Mouse (Mus musculus) brain, adult 2 months (tissue): ENCODE results near the gene Stx5a.
A peak's percentile ranks its signal among the peaks of the same experiment; 100 is the strongest.

Experiments used
- DNase-seq: peaks from one replicate; pipeline ENCODE4 v3.0.0; 2011; ENCODE audit warnings: low read depth, low spot score

The Stx5a gene

DNA sequence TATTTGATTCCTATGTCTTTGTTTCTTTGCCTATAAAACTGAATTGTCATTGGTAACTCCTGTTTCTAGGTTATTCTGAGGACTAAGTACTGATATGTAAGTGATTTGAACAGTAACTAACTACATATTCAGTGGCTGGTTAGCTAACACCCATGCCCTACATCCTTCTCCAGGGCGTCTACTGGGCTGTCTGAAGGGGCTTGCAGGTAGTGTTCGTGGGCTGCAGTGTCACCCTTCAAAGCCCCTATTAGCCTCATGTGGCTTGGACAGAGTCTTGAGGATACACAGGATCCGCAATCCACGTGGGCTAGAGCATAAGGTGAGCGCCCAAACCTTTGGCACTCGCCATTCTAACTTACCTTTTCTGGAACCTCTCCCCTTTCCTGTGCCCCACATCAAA, 1.6 kb upstream of the Stx5a start:
- no peak for DNase-seq

GRCm38 (mm10) chr19:8740603-8741002, 610 bp upstream of the Stx5a start, which contains the start of gene 1700092M07Rik:
Gene 1700092M07Rik, plus strand, starts transcription at chr19:8740718.
- no peak for DNase-seq

DNA sequence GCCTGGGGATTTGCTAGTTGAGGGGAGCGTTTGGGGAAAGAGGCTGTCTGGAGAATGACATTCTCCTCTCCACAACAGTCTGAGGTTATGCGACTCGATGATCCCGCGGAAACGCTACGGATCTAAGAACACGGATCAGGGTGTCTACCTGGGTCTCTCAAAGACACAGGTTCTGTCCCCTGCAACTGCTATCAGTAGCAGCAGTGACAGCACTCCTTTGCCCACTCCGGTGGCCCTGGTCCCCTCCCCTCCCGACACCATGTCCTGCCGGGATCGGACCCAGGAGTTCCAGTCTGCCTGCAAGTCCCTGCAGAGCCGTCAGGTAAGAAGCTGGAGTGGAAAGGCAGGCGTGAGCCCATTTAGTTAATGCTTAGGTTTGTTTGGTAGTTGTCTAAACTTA, 963 bp downstream of the Stx5a start:
- no peak for DNase-seq

- no peak for DNase-seq
Observed at GRCm38 (mm10) chr19:8745382-8745781, 4.2 kb downstream of the Stx5a start.

DNA sequence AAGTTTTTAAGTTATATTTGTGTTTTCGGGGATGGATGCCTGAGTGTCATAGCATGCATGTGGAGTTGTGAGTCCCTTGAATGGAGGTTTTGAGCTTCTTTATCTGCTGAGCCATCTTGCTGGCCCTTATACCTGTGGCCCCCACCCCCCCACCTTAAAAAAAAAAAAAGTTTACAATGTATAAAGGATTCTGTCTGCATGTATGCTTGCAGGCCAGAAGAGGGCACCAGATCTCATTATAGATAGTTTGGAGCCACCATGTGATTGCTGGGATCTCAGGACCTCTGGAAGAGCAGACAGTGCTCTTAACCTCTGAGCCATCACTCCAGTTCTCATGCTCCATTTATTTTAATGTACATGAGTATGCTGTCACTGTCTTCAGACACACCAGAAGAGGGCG, 6.2 kb downstream of the Stx5a start:
- no peak for DNase-seq

DNA sequence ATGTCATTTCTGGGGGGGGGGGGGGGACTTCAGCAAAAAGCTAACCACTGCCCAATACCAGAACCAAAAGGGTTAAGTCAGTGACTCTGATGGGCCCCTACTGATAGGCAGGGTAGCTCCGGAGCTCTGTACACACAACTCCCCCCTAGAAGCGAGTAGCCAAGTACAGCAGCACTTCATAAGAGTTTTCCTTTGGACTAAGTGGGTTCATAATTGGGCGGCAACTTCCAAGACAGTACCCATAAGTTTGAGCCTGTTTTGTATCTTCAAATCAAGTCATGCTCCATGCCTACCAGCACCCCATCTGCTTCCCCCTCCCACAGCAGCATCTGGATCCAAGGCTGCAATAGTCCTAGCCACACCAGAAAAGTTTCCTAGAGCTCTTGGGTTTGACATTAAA, 14.4 kb downstream of the Stx5a start:
- DNase-seq = no peak

DNA sequence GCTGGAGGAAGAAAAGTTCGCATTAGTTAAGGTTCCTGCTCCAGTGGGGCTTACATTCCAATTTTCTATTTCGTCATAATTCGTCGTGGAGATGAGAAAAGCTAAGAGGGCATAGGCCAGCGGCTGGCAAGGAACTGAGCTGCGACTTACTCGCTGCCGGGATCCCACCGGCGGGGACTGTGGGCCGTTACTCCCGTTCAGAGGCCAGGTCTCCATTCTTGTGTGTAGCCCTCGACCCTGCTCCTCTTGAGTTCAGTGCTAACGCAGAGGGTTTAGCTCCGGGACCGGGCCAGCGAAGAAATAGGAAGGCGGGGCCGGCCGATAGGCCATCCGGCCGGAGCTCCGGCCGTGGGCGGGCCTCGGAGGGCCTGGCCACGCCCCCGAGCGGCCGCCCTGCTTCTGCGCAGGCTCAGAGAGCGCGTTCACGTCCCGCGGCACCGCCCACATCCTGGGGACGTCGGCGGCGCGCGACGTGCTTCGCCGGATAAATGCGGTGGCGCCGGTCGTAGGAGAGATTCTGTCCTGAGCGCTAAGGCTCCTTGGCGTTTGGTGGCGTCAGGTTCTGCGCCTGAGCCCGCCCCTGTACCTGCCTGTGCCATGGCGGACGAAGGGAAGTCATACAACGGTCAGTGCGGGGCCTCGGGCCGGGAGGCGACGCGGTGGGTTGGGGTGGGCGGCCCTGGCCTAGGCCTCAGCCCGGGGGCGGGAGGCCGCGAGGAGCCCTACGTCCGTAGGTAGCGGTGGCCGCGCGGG, 15.6 kb downstream of the Stx5a start, which contains the start of gene Nxf1:
Nxf1 (plus strand) TSS at position 439 of the 753 bp plus-strand sequence.
- peak; percentile 97 for DNase-seq

DNA sequence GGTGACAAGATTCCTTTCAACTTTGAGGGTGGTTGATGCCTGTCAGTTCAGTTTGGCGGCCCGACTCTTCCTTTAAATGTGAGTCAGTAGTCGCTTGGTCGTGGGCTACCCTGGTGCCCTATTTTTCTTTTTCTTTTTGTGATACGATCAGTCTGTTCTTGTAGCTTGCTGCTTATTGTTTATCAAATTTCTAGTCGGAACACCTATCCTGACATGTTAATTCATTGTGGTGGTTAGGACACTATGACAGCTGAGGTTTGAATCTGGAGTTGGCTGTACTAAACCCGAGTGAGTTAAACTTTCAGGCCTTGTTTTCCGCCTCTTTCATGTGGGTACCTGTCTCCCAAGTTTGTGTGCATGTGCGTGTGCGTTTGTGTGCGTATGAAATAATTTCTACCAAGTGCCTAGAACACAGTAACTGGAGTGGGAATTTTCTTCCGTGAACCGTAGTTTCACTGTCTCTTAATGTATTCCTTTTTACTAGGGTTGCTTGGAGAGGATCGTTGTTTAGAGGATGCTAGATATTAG, 16.3 kb downstream of the Stx5a start:
- DNase-seq = no peak

- DNase-seq = no peak
Observed at GRCm38 (mm10) chr19:8758899-8759298, 17.7 kb downstream of the Stx5a start.

DNA sequence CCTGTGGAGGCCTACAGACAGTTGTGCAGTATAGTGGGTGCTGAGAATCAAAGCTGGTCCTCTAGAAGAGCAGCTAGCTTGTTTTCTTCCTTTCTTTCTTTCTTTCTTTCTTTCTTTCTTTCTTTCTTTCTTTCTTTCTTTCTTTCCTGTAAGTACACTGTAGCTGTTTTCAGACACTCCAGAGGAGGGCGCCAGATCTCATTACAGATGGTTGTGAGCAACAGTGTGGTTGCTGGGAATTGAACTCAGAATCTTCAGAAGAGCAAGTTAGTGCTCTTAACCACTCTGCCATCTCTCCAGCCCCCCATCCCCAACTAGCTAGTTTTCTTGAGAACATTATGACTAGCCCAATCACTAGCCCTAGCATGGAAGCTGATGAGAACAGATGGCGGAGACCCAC, 19.5 kb downstream of the Stx5a start:
- no peak for DNase-seq

GRCm38 (mm10) chr19:8763276-8763675, 22.1 kb downstream of the Stx5a start:
- DNase-seq = no peak

- no peak for DNase-seq
Observed at GRCm38 (mm10) chr19:8765562-8765961, 24.3 kb downstream of the Stx5a start.

GRCm38 (mm10) chr19:8770567-8771270, 29.5 kb downstream of the Stx5a start, which contains the start of gene Tmem223:
Gene Tmem223, plus strand, starts transcription at chr19:8770996.
- peak; percentile 90 for DNase-seq

- no peak for DNase-seq
Observed at GRCm38 (mm10) chr19:8772996-8773395, 31.8 kb downstream of the Stx5a start.

- DNase-seq = no peak
Observed at GRCm38 (mm10) chr19:8773409-8773808, 32.2 kb downstream of the Stx5a start.

GRCm38 (mm10) chr19:8774086-8774835, 33.0 kb downstream of the Stx5a start, which contains the start of gene Tmem179b:
Gene Tmem179b, minus strand, starts transcription at chr19:8774467.
- peak; percentile 97 for DNase-seq

GRCm38 (mm10) chr19:8774951-8775421, 33.8 kb downstream of the Stx5a start:
- DNase-seq = peak; percentile 24

DNA sequence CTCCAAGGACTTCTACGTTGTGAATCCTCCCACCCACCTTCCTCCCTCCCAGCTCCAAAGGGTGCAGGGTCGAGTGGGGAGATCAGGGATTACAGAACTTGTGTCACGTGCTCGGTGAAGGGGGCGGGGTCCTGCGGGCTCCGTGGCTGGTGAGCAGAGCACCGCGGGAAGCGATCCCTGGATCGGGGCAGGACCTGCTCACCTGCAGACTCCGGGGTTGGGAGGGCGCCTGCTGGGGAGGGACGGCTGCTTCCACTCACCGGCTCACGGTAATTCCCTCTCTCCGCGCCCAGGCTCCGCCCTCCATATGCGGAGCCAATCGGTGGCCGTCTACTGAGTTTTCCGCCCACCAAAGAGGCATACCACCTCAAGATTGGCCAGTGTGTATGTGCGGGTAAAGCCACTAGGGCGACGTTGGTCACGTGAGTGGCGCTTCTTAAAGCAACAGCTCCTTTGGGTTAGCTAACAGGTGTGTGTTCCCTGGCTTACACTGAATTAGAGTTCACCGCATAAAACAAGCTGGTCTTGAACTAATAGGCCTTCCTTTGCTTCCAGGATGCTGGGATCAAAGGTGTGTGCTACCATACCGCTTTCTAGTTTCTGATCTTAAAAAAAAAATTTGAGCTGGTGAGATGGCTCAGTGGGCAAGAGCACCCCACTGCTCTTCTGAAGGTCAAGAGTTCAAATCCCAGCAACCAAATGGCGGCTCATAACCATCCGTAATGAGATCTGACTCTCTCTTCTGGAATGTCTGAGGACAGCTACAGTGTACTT, 45.0 kb downstream of the Stx5a start, which contains the start of gene Taf6l:
Taf6l (minus strand) TSS at position 410 of the 774 bp plus-strand sequence.
- peak; percentile 99 for DNase-seq

- DNase-seq = peak; percentile 72
Observed at GRCm38 (mm10) chr19:8788521-8788920, 47.3 kb downstream of the Stx5a start.

- peak; percentile 81 for DNase-seq
Observed at GRCm38 (mm10) chr19:8789171-8789570, 48.0 kb downstream of the Stx5a start.

DNA sequence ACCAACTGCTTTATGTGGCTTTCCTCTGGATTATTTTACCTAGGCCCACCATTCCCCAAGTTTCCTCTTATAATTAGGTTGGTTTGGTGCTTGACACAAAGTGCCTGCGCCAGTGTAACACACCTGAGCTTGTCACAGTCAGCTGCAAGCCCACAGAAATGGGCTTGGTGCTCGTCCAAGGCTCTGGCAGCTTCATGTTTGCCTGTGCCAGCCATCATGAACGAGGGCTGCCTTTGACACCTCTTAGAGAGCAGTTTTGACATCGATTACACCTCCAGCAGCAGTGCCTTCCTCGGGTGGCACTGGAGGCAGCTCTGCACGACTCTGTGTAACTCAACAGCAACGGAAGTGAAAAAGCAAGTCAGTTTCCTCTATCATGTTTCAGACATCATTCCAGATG, 49.0 kb downstream of the Stx5a start:
- peak; percentile 40 for DNase-seq
